Mouse (Mus musculus) c-Kit-positive CD71-negative TER-119-negative erythroid progenitor cells, embryonic 14.5 days (primary cell): ENCODE measurements around the gene Pygo2.

ENCODE experiments used
- DNase-seq: peaks from one replicate; pipeline ENCODE4 v3.0.0-alpha.2; 2013; ENCODE audit warnings: low read depth

Gene Pygo2

DNA sequence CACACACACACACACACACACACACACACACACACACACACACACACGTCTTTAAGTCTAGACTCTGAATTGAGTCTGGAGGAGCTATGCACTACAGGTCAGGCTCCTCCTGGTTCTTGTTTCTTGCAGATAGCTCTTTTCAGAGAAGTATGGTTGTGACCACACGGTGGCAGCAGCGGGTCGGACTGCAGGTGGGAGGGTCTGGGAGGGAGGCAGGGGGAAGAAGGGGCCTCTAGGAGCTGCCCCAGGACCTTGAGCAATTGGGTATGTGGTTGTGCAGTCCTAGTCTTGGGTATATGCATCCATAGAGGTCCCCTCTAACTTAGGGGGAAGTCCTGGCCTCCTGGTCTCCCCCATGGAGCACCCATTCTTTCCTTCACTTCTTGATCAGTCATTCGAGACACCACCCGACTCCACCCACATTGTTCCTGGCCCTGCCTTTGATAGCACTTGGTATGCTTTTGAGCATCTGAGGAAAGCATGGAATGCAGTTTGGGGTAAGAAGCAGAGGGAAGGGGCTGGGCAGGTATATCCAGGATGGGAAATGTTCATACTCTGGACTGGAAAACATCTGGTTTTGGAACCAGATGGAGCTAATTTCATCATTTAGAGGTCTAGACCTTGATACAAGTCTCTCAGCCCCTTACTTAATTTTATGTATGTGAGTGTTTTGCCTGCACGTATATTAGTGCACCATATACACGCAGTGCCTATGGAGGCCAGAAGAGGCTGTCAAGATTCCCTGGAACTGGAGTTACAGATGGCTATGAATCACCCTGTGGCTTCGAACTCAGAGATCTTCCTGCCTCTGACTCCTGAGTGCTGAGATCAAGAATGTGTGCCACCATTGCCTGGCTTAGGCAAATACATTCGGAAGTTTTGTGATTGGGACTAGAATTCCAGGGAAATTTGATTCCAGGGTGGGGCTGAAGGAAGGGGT is 27.0 kb downstream of the Pygo2 start:
- peak; percentile 86 for DNase-seq

GRCm38 (mm10) chr3:89458372-89458964 is 28.5 kb downstream of the Pygo2 start:
- DNase-seq = no peak

DNA sequence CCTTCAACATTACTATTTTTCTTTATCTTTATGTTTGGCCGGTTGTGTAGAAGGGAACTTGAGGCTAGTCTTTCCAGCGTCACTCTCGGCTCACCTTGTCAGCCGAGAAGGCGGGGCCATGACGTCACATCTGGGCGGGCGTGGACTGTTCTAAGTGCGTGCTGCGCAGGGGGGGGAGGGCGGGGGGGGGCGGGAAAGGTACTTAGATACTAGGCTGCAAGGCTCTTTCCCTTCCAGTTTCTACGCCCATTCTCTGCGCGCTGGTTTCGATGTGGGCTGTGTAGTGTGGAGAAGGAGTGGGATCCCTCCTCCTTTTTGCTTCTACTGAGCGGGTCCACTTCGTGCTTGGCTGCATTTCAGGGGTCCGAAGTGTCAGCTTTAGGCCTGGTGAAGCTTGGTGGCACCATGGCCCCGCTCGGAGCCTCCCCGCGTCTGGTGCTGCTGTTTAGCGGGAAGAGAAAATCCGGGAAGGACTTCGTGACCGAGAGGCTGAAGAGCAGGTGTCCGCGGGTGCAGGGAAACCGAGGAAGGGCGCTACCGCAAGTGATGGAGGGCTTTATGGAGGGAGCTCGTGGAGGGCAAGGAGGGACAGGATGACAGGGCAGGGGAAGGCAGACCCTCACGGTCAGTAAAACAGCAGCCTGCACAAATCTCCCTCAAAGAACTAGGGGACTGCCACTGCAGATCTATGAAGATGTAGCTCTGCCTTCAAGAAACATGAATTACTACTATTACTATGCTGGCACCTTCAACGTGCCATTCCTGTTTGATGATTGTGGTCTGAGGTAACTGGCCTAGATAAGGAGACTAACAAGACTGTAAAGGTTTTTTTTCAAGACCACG is 29.2 kb downstream of the Pygo2 start:
- DNase-seq = peak; percentile 90

- DNase-seq = no peak
These were observed 38.3 kb downstream of the Pygo2 start for GRCm38 (mm10) chr3:89468268-89468667.

GRCm38 (mm10) chr3:89472280-89472679 is 42.3 kb downstream of the Pygo2 start:
- no peak for DNase-seq

DNA sequence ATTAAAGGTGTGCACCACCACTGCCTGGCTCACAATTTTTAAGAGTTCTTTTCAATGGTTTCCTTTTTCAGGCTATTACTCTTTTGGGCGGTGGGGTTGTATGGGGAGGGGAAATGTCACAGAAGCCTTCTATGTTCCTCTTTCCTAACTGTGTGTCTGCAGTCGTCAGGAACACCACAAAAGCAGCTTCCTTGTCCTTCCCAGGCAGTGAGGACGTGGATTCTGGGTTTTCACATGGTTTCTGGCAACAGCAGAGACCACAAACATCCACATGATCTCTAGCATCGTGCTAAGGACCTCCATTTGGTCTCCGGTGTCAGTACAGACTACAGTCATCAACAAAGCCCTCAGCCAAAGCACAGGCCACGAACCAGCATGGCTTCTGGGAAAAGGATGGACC is 43.8 kb downstream of the Pygo2 start:
- DNase-seq = no peak

DNA sequence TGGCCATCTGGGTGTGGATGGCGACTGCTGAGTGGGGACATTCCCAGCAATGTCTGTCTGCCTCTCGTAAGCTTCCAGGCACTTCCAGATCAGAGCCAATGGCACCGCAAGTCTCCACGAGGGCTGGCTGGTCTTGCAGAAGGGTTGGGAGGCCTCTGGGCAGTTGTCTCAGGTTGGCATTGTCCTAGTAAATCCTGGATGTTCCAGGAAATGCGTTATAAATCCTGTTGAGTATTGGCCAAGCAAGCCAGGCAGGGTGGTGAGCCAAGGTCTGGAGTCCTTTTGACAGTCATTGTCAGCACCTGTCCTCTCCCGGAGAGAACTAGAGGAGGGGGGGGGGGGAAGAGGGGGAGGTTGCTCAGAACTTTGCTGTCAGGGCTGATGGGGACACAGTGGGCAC is 49.0 kb downstream of the Pygo2 start:
- DNase-seq = no peak

DNA sequence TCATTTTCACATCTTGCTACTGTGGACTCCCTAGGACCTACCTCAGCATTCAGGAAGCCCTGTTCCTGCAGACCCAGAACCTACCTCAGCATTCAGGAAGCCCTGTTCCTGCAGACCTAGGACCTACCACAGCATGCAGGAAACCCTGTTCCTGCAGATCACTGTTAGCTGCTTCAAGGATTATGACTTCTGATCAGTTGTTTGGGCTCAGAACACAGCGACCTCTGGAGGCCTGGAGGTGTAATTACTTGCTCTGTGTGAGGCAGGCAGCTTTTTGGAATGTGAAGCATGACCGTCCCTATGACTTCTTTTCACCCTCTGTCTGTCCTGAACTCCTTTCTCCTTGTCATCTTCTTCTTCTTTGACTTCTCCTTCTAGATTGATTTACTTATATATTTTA is 51.5 kb downstream of the Pygo2 start:
- peak; percentile 51 for DNase-seq

DNA sequence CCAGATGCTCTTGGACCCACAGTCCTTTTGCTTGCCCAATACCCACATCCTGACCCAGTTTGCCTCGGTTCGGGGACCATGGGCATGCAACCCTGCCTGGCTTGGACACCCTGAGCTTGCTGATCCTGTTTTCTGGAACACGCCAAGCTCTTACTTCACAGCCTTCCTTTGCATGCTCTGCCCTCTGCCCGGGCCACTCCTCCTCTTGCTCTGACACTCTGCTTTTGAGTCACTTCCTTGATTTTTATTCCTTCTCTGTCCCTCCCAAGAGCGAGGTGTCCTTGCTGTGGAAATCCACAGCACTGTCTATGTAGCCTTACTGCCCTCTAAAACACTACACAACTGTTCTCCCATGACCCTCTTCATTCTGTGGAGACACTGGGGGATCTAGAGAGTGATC is 52.2 kb downstream of the Pygo2 start:
- no peak for DNase-seq
